Mouse (Mus musculus) cerebellum, postnatal 36 days (tissue): ENCODE measurements around the gene Slc5a11.

ENCODE experiments used
- DNase-seq, 2 experiments: peaks; one replicate each; pipeline ENCODE4 v3.0.0; 2021 to 2022; ENCODE audit warnings: mixed read lengths in 2 of 2

The Slc5a11 gene

GRCm38 (mm10) chr7:123215138-123215537 lies 558 bp downstream of the Slc5a11 start:
- DNase-seq = no peak

- DNase-seq = no peak
Measured at GRCm38 (mm10) chr7:123217448-123218354, 3.1 kb downstream of the Slc5a11 start.

DNA sequence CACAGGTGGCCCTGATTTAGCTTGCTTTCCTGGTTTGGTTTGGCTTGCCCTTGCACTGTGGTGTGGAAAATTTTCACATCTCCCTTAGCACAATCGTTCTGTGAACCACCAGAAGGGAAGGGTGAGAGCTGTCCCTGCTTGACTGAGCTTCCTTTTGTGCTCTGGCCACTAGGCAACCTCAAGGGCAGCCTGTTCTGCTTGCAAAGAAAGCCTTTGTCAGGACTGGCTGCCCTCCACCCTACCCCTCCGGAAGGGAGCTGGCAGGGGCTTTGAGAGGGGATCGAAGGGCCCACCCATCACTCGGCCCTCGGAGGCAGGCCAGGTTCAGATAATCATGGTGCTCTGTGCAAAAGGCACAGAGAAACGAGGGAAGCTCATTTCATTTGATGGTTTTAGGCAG lies 4.0 kb downstream of the Slc5a11 start:
- no peak for DNase-seq

DNA sequence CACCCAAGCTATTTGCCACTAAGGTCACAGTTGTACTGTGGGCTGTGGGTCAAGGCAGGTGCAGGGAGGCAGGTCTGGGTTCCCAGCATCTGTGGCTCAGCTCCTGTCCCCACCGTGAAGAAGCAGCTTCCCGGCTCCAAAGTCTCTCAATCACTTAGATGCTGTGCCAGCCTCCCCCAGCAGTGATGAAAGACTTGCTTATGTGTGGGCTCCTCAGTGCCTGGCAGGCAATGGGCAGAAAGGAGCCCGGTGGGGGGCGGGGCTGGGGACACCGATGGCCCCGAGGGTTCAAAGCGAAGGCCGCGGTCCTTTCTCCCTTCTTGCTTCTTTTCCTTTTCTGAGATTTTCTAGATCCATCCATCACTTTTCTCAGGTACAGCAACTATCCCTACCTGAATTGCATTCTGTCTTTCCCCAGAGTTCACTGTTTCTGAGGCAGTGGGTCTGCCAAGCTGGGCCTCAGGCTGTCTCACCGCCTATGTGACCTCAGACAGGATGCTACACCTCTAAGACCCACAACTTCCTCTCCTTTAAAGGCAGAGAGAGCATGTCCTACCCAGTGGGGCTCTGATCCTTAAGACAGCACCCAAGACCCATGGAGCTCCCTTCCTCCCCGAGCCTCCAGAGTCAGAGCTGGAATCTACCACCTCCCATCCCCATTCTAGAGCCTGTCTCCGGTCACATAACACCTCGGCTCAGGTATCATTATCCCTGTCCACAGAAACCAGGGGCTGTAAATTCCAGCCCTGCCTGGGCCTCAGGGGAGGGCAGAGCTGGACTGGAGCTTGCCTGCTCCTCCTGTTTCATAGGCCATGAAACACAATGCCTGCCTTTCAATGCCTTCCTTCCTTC lies 5.4 kb downstream of the Slc5a11 start:
- DNase-seq = no peak

- DNase-seq = no peak
Measured at GRCm38 (mm10) chr7:123220633-123220942, 6.0 kb downstream of the Slc5a11 start.

GRCm38 (mm10) chr7:123224076-123224475 lies 9.5 kb downstream of the Slc5a11 start:
- DNase-seq = no peak

DNA sequence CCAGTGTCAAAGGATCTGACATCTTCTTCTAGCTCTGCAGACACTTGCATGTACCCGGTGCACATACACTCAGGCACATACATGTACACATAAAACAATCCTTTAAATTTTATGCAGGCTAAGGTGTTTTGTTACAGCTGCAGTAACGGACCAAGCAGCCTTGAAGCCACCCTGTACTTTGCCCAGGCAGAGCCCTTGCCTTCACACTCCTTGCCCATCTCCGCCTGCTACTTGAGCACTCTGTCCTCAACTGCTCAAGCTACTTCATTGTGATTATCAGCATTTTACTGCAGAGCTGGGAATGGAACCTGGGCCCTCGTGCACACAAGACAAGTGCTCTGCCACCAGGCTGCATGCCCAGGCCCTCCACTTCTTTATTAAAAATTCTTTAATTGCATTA lies 10.6 kb downstream of the Slc5a11 start:
- no peak for DNase-seq

- DNase-seq = no peak
Measured at GRCm38 (mm10) chr7:123235449-123235848, 20.9 kb downstream of the Slc5a11 start.

DNA sequence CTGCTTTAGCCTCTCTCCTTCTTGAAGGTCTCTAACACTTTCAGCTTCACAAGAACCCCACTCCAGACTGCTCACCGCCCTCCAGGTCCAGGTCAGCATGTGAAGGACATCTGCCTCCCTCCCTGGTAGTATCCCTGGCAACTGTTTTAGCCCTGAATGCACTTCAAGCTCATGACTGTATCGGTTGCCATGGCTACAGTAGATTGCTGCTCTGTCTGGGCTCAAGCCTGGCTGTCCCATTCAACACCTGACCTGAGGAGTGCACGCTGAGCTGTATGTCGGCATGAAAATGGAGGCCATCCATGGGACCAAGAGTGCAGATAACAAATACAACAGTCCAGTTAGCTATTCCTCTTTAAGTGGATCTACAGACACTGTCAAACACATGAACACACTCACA lies 24.0 kb downstream of the Slc5a11 start:
- DNase-seq = no peak

DNA sequence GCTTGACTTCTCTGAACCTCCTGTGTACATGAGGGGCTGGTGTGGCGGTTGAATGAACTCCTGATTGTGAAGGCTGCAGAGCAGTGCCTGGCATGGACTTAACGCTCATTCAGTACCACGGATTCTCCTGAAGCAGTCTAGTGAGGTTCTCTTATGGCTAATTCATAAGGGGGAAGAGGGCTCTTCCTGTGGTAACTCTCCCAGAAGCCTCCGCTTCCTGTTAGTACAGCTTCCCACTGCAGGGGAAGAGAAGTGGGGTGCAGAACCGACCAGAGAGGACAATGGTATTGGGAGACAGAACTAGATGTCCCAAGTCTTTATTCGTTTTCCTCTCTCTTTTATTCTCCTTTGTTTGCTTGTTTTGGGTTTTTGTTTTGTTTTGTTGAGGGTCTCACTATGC lies 25.5 kb downstream of the Slc5a11 start:
- DNase-seq = no peak

- DNase-seq = no peak
Measured at GRCm38 (mm10) chr7:123242241-123242640, 27.7 kb downstream of the Slc5a11 start.

- no peak for DNase-seq
Measured at GRCm38 (mm10) chr7:123244833-123245232, 30.3 kb downstream of the Slc5a11 start.

GRCm38 (mm10) chr7:123246504-123247084 lies 32.0 kb downstream of the Slc5a11 start:
- DNase-seq = no peak

GRCm38 (mm10) chr7:123248166-123248565 lies 33.6 kb downstream of the Slc5a11 start:
- no peak for DNase-seq

DNA sequence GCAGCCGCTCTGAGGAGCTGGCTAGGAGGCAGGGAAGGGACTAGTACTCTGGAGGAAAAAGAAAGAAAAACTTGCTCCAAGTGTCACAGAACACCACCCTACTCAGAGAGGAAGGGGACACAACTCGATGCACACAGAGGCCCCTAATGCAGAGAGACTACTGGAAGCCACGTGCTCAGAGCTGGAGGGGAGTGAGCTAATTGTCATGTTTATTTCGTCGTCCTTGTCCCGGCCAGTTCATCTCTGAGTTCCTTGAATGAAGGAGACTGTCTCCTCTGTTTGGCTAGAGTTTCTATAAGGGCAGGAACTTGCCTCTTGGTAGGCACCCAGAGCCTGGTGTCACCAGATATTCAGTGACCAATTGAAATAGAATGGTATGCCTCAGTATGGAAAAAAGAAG lies 36.8 kb downstream of the Slc5a11 start:
- no peak for DNase-seq

DNA sequence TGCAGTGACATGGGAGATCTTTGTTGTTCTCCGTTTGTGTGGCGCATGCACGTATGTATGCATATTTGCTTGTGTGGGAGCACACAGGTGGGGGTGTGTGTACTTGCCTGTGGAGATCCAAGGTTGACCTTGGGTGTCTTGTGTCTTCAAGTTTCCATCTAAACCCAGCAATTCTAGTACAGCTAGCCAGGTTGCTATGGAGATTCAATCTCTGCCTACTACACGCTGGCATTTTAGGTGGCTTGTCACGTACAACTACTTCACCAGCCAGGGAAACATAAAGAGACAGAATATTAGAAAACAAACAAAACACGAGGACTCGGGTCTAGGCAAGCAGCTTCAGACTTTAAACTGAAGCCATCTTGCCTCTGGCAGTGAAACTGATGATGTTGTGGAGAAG lies 38.8 kb downstream of the Slc5a11 start:
- no peak for DNase-seq

DNA sequence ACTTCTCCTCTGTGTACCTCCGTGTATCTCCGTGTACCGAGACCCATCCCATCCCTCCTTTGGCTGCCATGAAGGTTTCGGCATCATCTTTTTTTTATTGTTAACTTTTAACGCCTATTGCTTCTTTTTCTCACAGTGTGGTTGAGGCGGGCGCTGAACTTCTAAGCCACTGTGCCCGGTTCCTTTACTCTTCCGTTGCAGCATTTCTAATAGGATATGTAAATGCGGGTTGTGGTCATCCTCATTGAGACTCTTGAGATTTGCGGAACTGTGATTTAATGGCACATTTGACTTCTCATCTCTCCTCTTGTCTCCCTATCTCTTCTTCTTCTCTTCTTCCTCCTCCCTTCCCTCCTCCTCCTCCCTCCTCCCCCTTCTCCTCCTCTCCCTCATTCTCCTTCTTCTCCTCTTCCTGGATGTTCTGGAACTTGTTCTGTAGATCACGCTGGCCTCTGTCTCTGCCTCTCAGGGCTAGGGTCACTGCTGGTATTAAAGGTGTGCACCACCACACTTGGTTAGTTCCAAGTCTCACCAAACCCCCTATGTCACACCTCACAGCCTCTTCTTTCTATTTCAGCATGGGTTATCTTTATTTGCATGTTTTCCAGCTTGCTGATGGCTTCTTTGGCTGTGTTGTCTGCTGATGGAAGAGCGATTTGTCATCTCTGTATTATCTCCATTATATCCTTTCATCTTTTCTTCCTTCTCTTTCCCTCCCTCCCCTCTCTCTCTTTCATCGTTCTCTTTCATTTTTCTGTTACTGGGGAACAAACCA lies 39.8 kb downstream of the Slc5a11 start:
- DNase-seq = no peak

DNA sequence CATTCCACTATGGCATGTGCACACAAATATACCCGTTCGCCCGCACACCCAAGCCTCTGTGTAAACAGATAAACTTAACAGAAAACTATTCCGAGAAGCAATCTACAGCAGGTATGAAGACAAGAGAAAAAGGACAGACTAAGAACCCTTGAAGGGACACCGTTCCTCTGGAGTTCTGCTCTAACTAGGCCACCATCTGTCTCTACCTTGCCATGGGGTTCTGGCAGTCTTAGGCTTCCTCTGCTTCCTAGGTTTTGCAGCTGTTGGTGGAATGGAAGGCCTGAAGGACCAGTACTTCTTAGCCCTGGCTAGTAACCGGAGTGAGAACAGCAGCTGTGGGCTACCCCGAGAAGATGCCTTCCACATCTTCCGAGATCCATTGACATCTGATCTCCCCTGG lies 43.5 kb downstream of the Slc5a11 start:
- DNase-seq = no peak

- DNase-seq = no peak
Measured at GRCm38 (mm10) chr7:123273056-123273455, 58.5 kb downstream of the Slc5a11 start.

GRCm38 (mm10) chr7:123276568-123276967 lies 62.0 kb downstream of the Slc5a11 start:
- DNase-seq = no peak

GRCm38 (mm10) chr7:123279797-123280196 lies 65.2 kb downstream of the Slc5a11 start:
- no peak for DNase-seq

DNA sequence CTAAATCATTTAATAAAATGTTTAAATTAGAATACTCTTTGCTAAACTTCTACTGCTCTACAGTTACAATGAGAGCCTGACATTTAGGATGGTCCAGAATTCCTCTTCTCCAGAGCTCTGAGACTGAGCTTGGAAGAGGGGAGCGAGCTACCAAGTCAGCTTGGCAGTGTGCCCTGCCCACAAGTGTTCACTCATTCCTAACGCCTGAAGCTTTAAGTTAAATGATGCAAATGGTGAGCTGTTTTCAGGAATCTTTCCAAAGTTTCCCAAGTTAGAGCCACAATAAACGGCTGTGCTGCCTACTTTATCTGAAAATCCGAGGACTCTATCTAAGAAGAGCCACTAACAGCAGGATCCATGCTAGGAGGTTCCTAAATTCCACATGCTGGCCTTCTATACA lies 69.2 kb downstream of the Slc5a11 start:
- no peak for DNase-seq

DNA sequence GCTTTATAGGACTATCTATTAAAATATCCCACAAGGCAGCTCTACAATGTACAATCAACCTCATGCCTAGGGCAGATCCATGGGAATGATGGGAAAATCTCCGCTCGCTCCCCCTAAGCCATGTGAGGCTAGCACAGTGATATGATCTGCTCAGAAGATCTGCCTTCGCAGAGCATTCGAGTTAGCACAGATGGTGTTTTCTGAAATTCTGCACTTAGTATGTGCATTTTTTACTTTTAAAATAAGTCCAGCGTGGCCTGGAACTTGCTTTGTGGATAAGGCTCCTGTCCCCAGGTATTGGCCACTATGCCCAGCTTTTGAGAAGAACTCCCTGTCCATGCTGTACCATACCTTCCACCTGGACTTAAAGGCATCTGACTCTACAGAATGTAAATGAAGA lies 71.3 kb downstream of the Slc5a11 start:
- DNase-seq = no peak
